Mouse (Mus musculus) forebrain, embryonic 14.5 days (tissue): Measurements from ENCODE around the gene Rhbdl1. TPM values are rescaled to one million over a fixed set of nuclear protein-coding genes. Genes with fewer than 3 reads are reported as not detected.

Experiments
- ATAC-seq: fragments of 200-750 bp; cut with Nextera tagmentation; 2 replicates; pipeline ENCODE4 v1.8.0; 2017; ENCODE audit warnings: mild to moderate bottlenecking, moderate library complexity
- DNase-seq: peaks from one replicate; pipeline ENCODE4 v3.0.0-alpha.2; 2015; ENCODE audit warnings: low spot score
- H3K27ac ChIP-seq: fragments of 300-500 bp; sonication (generic); 2 replicates; pipeline ENCODE4 v1.5.1; 2014; ENCODE audit warnings: low read depth, mild to moderate bottlenecking, control low read depth, low read length, moderate library complexity
- H3K27me3 ChIP-seq: fragments of 300-500 bp; sonication (generic); replicated peaks from 2 replicates; pipeline ENCODE4 v1.6.1; 2014; ENCODE audit warnings: low read length, control low read depth, mixed read lengths; ENCODE audit not compliant: control insufficient read depth, insufficient read depth
- H3K36me3 ChIP-seq: fragments of 300-500 bp; sonication (generic); 2 replicates; pipeline ENCODE4 v1.6.1; 2014; ENCODE audit warnings: low read length, control low read depth; ENCODE audit not compliant: control insufficient read depth, insufficient read depth
- H3K4me1 ChIP-seq: fragments of 300-500 bp; sonication (generic); 2 replicates; pipeline ENCODE4 v1.6.1; 2014; ENCODE audit warnings: antibody characterized with exemption, low read length, control low read depth; ENCODE audit not compliant: control insufficient read depth, insufficient read depth
- H3K4me2 ChIP-seq: fragments of 300-500 bp; sonication (generic); 2 replicates; pipeline ENCODE4 v1.6.1; 2014; ENCODE audit warnings: mild to moderate bottlenecking, control low read depth, low read length
- H3K4me3 ChIP-seq: fragments of 300-500 bp; sonication (generic); 2 replicates; pipeline ENCODE4 v1.5.1; 2014; ENCODE audit warnings: low read depth, low read length, control low read depth
- H3K9ac ChIP-seq: fragments of 300-500 bp; sonication (generic); 2 replicates; pipeline ENCODE4 v1.6.1; 2014; ENCODE audit warnings: mild to moderate bottlenecking, low read length, control low read depth, moderate library complexity
- H3K9me3 ChIP-seq: fragments of 300-500 bp; sonication (generic); replicated peaks from 2 replicates; pipeline ENCODE4 v1.6.1; 2016; ENCODE audit warnings: low read length, control low read depth, mixed read lengths; ENCODE audit not compliant: control insufficient read depth
- WGBS: fragments of 180-500 bp; shearing (Covaris S2); extraction: QIAGEN DNeasy Blood & Tissue Kit; methylation state at CpG from one replicate; pipeline ENCODE4 v1.1.7; 2014; 5-methylcytosine and 5-hydroxymethylcytosine counted together
- polyA plus RNA-seq: library from polyadenylated mRNA; unstranded; fragments of >200 nt; fragmentation: Nextera tagmentation; extraction: Ambion mirVana; gene quantifications from 2 replicates; pipeline ENCODE4 v1.2.1, GENCODE M21; 2014

The Rhbdl1 gene
- polyA plus RNA-seq: 33.6 and 35.4 TPM in 2 replicates

DNA sequence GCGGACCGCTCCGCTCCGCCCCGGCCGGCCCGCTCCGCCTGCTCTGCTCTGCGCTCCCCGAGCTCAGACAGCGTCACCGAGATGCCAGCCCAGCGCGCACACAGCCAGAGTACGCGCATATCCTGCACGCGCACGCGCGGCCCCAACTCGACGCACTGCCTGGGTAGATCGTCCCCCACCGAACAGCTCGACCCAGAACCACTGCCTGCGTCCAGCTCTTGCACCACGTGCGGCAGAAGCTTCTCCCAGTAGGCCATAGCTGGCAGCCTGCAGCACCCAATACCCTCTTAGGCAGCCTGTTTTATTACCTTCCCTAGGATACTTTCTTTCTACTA is at the start of gene Rhbdl1:
Gene Rhbdl1 (minus strand): TSS at position 220 of the 335 bp plus-strand sequence.
- H3K4me2 ChIP-seq: peak within 1 kb of the TSS; percentile 72
- DNase-seq: peak; percentile 84
- H3K4me1 ChIP-seq: peaks cover 39% of the 10 kb centered on the region
- H3K4me3 ChIP-seq: peak within 1 kb of the TSS; percentile 38
- WGBS: under 1% methylated on average over 26 of the region's 29 CpGs
- H3K27ac ChIP-seq: peak within 1 kb of the TSS; percentile 67
- H3K36me3 ChIP-seq: peaks cover 49% of the 10 kb centered on the region
- H3K27me3 ChIP-seq: no peaks in the 10 kb centered on the region
- H3K9me3 ChIP-seq: no peaks in the 10 kb centered on the region
- H3K9ac ChIP-seq: peak within 1 kb of the TSS; percentile 72
- peak; percentile 27 for ATAC-seq

- H3K27ac ChIP-seq: no peak overlapping the region
- H3K27me3 ChIP-seq: no peaks in the 10 kb centered on the region
- no peak overlapping the region for H3K4me3 ChIP-seq
- peaks cover 54% of the 10 kb centered on the region for H3K36me3 ChIP-seq
- H3K4me2 ChIP-seq: no peak overlapping the region
- DNase-seq: no peak
- H3K9ac ChIP-seq: no peak overlapping the region
- H3K4me1 ChIP-seq: no peaks in the 10 kb centered on the region
- no peaks in the 10 kb centered on the region for H3K9me3 ChIP-seq
- no peak for ATAC-seq
Measured at GRCm38 (mm10) chr17:25886806-25887205, 49.7 kb upstream of the Rhbdl1 start.

- no peak for DNase-seq
- ATAC-seq: no peak
- Histone ChIP-seq H3K27me3 (no peaks in the 10 kb centered on the region), H3K9ac (no peak overlapping the region), H3K36me3 (peaks cover 51% of the 10 kb centered on the region), H3K4me2 (no peak overlapping the region), H3K4me1 (no peaks in the 10 kb centered on the region), H3K27ac (no peak overlapping the region), H3K9me3 (no peaks in the 10 kb centered on the region), H3K4me3 (no peak overlapping the region)
- 67% methylated on average over 4 of the region's 4 CpGs for WGBS
Measured at GRCm38 (mm10) chr17:25885636-25886035, 48.5 kb upstream of the Rhbdl1 start.

GRCm38 (mm10) chr17:25883824-25884223 is 46.7 kb upstream of the Rhbdl1 start:
- H3K36me3 ChIP-seq: peaks cover 44% of the 10 kb centered on the region

GRCm38 (mm10) chr17:25883268-25883667 is 46.2 kb upstream of the Rhbdl1 start:
- Histone ChIP-seq H3K4me3 (no peak overlapping the region), H3K36me3 (peaks cover 46% of the 10 kb centered on the region), H3K9me3 (no peaks in the 10 kb centered on the region), H3K4me2 (no peak overlapping the region), H3K27me3 (no peaks in the 10 kb centered on the region), H3K4me1 (no peaks in the 10 kb centered on the region), H3K27ac (no peak overlapping the region), H3K9ac (no peak overlapping the region)
- DNase-seq: no peak
- ATAC-seq: no peak
- 85% methylated on average over 8 of the region's 8 CpGs for WGBS

More at GRCm38 (mm10) chr17:25883824-25884223, 46.7 kb upstream of the Rhbdl1 start:
- no peak for DNase-seq
- 85% methylated on average over 3 of the region's 3 CpGs for WGBS
- Histone ChIP-seq H3K4me3 (no peak overlapping the region), H3K27ac (no peak overlapping the region), H3K27me3 (no peaks in the 10 kb centered on the region), H3K4me2 (no peak overlapping the region), H3K9me3 (no peaks in the 10 kb centered on the region), H3K9ac (no peak overlapping the region), H3K4me1 (no peaks in the 10 kb centered on the region)
- no peak for ATAC-seq

GRCm38 (mm10) chr17:25882306-25882705 is 45.2 kb upstream of the Rhbdl1 start:
- H3K9me3 ChIP-seq: no peaks in the 10 kb centered on the region
- peaks cover 45% of the 10 kb centered on the region for H3K36me3 ChIP-seq
- H3K4me3 ChIP-seq: no peak overlapping the region
- 60% methylated on average over 5 of the region's 5 CpGs for WGBS
- H3K27ac ChIP-seq: no peak overlapping the region
- no peak overlapping the region for H3K9ac ChIP-seq
- DNase-seq (no peak), ATAC-seq (no peak)
- no peak overlapping the region for H3K4me2 ChIP-seq
- H3K4me1 ChIP-seq: no peaks in the 10 kb centered on the region
- no peaks in the 10 kb centered on the region for H3K27me3 ChIP-seq

DNA sequence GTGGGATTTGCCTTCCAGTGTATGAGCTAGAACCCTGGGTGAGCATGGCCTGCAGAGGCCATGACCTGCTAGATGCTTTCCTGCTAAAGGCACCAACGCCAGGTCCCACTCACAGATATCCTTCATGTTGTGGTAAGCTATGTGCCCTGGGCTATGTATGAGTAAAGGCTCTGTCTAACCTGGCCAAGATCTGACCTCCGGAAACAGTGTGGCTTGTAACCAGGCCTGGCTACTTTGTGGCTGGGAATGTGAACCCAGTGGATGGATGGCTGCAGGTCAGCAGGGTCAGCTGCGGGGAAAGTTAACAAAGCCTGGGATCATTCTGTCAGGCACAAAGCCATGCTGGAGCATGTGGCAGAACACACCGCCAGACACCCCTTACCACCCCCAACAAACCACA is 44.6 kb upstream of the Rhbdl1 start:
- peaks cover 45% of the 10 kb centered on the region for H3K36me3 ChIP-seq
- no peaks in the 10 kb centered on the region for H3K27me3 ChIP-seq
- no peak for ATAC-seq
- H3K9ac ChIP-seq: peak overlapping the region; percentile 29
- H3K9me3 ChIP-seq: no peaks in the 10 kb centered on the region
- no peak for DNase-seq
- H3K4me2 ChIP-seq: no peak overlapping the region
- H3K27ac ChIP-seq: peak overlapping the region; percentile 33; the same call in 1 of the 2 replicates
- H3K4me3 ChIP-seq: no peak overlapping the region
- H3K4me1 ChIP-seq: no peaks in the 10 kb centered on the region
- 39% methylated on average over 4 of the region's 4 CpGs for WGBS

DNA sequence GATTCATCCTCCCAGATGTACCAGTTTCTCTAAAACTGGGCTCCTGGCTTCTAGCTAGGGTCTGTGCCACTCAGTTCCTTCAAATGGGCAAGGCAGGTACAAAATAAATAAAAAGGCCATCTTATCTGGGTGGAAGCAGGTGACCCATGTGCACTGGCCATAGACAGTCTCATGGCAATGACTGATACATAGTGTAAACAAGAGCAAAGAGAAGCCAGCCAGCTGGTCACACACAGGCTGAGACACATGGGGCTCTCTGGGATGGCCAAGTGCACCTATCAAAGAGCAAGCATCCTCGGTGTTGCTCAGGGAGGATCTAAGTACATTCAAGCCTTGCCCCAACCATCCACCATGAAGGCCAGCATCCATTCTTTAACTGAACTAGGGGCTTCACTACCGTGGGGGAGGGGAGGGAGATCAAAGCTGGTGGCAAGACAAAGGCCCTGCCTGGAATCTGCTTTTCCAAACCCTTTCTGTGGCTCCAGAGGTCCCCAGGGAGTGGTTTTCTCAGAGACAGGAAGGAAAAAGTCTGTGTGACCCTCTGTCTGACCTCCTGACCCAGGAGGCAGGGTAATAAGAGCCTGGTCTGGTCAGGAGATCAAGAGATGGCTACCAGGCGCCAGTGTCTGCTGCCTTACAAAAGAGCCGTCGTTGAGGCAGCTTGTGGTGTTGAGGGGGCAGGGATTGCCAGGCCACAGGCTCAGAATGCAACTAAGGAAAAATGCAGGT is 44.0 kb upstream of the Rhbdl1 start:
- no peak overlapping the region for H3K4me2 ChIP-seq
- DNase-seq (no peak), ATAC-seq (no peak)
- no peak overlapping the region for H3K4me3 ChIP-seq
- peaks cover 45% of the 10 kb centered on the region for H3K36me3 ChIP-seq
- no peaks in the 10 kb centered on the region for H3K9me3 ChIP-seq
- H3K4me1 ChIP-seq: peaks cover 6% of the 10 kb centered on the region
- H3K9ac ChIP-seq: peak overlapping the region; percentile 29
- peak overlapping the region; percentile 33; the same call in 1 of the 2 replicates for H3K27ac ChIP-seq
- no peaks in the 10 kb centered on the region for H3K27me3 ChIP-seq
- WGBS: 6% methylated on average over 5 of the region's 5 CpGs

DNA sequence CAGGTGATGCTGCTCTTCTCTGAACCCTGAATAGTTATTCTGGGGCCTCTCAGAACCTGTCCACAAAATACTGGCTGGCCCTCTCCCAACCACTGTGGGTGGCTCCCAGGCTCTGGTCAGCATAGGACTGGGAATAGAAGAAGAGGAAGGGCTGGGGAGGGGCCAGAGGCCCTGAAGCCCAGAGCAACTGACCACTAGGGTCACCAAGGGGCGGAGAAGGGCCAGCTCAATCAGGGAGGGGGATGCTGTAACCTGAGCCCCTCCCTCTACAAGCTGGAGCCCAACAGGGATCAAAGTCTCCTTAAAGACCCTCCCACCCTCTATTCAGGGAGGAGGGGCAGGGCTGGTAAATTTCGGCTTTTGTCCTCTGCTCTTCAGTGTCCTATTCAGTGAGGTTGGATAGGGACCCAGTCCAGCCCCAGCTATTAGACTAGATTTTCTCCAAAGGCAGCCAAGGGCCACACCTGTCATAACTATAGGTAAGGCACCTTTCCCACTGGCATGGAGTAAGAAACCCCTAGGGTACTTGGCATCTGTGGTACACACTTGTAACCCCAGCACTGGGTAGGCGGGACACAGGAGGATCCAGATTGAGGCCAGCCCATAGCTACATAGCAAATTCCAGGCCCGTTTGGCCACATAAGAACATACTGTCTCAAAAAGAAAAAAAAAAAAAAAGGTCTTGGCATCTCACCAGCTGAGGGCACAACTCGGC is 43.3 kb upstream of the Rhbdl1 start, which contains the start of gene Wfikkn1:
Gene Wfikkn1 (minus strand): TSS at position 663 of the 715 bp plus-strand sequence.
- no peak for DNase-seq
- H3K9ac ChIP-seq: peak within 1 kb of the TSS; percentile 29
- 28% methylated on average over 5 of the region's 5 CpGs for WGBS
- no peak within 1 kb of the TSS for H3K4me3 ChIP-seq
- no peaks in the 10 kb centered on the region for H3K9me3 ChIP-seq
- no peak for ATAC-seq
- H3K27me3 ChIP-seq: no peaks in the 10 kb centered on the region
- H3K27ac ChIP-seq: peak within 1 kb of the TSS; percentile 33; the same call in 1 of the 2 replicates
- H3K4me1 ChIP-seq: peaks cover 7% of the 10 kb centered on the region
- H3K4me2 ChIP-seq: no peak within 1 kb of the TSS
- H3K36me3 ChIP-seq: peaks cover 45% of the 10 kb centered on the region
